Mouse (Mus musculus): ENCODE measurements around the gene Grm6.

Gene Grm6

DNA sequence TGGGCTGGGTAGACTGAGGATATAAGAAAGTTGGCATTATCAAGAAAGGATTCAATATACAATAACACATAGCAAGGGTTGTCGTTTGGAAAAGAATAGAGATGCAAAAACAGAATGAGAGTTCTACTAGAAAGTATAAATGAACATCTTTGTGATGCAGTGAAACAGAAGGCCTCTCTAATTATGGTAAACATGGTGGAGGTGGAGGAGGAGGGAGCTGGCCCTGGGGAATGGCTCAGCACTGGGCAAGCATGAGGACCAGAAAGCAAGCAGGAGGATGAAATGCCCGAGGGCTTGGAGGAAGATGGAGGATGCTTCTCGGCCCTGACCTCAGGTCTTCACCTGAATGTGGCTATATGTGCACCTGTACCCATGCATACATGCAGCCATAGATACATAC lies 64.0 kb downstream of the Grm6 start:
- no peak for DNase-seq (ENCODE audit: low spot score in 2 of 2)

All from spleen, postnatal 36 days (tissue).